Mouse (Mus musculus): ENCODE measurements around the gene Sdk2. TPM values are rescaled to one million over a fixed set of nuclear protein-coding genes. Genes with fewer than 3 reads are reported as not detected.

Gene Sdk2
- polyA plus RNA-seq, 1 experiment, result 8.6 TPM

- DNase-seq (ENCODE audit: extremely low spot score in 1 of 2, low spot score in 1 of 2), result no peak
Measured at GRCm38 (mm10) chr11:113942101-113942735, 124.6 kb downstream of the Sdk2 start.

GRCm38 (mm10) chr11:113933678-113934077 lies 133.2 kb downstream of the Sdk2 start:
- no peak for DNase-seq (ENCODE audit: extremely low spot score in 1 of 2, low spot score in 1 of 2)

- no peak for DNase-seq (ENCODE audit: extremely low spot score in 1 of 2, low spot score in 1 of 2)
Measured at GRCm38 (mm10) chr11:113932909-113933308, 133.9 kb downstream of the Sdk2 start.

GRCm38 (mm10) chr11:113931701-113932100 lies 135.1 kb downstream of the Sdk2 start:
- peak in 1 of 2 experiments; percentile 51 for DNase-seq (ENCODE audit: extremely low spot score in 1 of 2, low spot score in 1 of 2)

- no peak for DNase-seq (ENCODE audit: extremely low spot score in 1 of 2, low spot score in 1 of 2)
Measured at GRCm38 (mm10) chr11:113930112-113930511, 136.7 kb downstream of the Sdk2 start.

- DNase-seq (ENCODE audit: extremely low spot score in 1 of 2, low spot score in 1 of 2), result no peak
Measured at GRCm38 (mm10) chr11:113928831-113929230, 138.0 kb downstream of the Sdk2 start.

- peak in 1 of 2 experiments; percentile 66 for DNase-seq (ENCODE audit: extremely low spot score in 1 of 2, low spot score in 1 of 2)
Measured at GRCm38 (mm10) chr11:113928291-113928690, 138.6 kb downstream of the Sdk2 start.

- DNase-seq (ENCODE audit: extremely low spot score in 1 of 2, low spot score in 1 of 2), result peak in 1 of 2 experiments; percentile 30
Measured at GRCm38 (mm10) chr11:113927826-113928225, 139.0 kb downstream of the Sdk2 start.

GRCm38 (mm10) chr11:113927231-113927630 lies 139.6 kb downstream of the Sdk2 start:
- DNase-seq (ENCODE audit: extremely low spot score in 1 of 2, low spot score in 1 of 2), result peak; percentile 91 to 95

GRCm38 (mm10) chr11:113923137-113923536 lies 143.7 kb downstream of the Sdk2 start:
- no peak for DNase-seq (ENCODE audit: extremely low spot score in 1 of 2, low spot score in 1 of 2)

- no peak for DNase-seq (ENCODE audit: extremely low spot score in 1 of 2, low spot score in 1 of 2)
Measured at GRCm38 (mm10) chr11:113903131-113903860, 163.6 kb downstream of the Sdk2 start.

- no peak for DNase-seq (ENCODE audit: extremely low spot score in 1 of 2, low spot score in 1 of 2)
Measured at GRCm38 (mm10) chr11:113901906-113902305, 164.9 kb downstream of the Sdk2 start.

- no peak for DNase-seq (ENCODE audit: extremely low spot score in 1 of 2, low spot score in 1 of 2)
Measured at GRCm38 (mm10) chr11:113898671-113899070, 168.2 kb downstream of the Sdk2 start.

GRCm38 (mm10) chr11:113896006-113896405 lies 170.8 kb downstream of the Sdk2 start:
- DNase-seq (ENCODE audit: extremely low spot score in 1 of 2, low spot score in 1 of 2), result peak in 1 of 2 experiments; percentile 56

GRCm38 (mm10) chr11:113892924-113893323 lies 173.9 kb downstream of the Sdk2 start:
- DNase-seq (ENCODE audit: extremely low spot score in 1 of 2, low spot score in 1 of 2), result peak in 1 of 2 experiments; percentile 37

- no peak for DNase-seq (ENCODE audit: extremely low spot score in 1 of 2, low spot score in 1 of 2)
Measured at GRCm38 (mm10) chr11:113892067-113892466, 174.8 kb downstream of the Sdk2 start.

GRCm38 (mm10) chr11:113888156-113888750 lies 178.6 kb downstream of the Sdk2 start:
- no peak for DNase-seq (ENCODE audit: extremely low spot score in 1 of 2, low spot score in 1 of 2)

- no peak for DNase-seq (ENCODE audit: extremely low spot score in 1 of 2, low spot score in 1 of 2)
Measured at GRCm38 (mm10) chr11:113886299-113886698, 180.5 kb downstream of the Sdk2 start.

GRCm38 (mm10) chr11:113884962-113885361 lies 181.9 kb downstream of the Sdk2 start:
- no peak for DNase-seq (ENCODE audit: extremely low spot score in 1 of 2, low spot score in 1 of 2)

GRCm38 (mm10) chr11:113883031-113883430 lies 183.8 kb downstream of the Sdk2 start:
- peak; percentile 59 to 81 for DNase-seq (ENCODE audit: extremely low spot score in 1 of 2, low spot score in 1 of 2)

GRCm38 (mm10) chr11:113881864-113882263 lies 185.0 kb downstream of the Sdk2 start:
- DNase-seq (ENCODE audit: extremely low spot score in 1 of 2, low spot score in 1 of 2), result no peak

- DNase-seq (ENCODE audit: extremely low spot score in 1 of 2, low spot score in 1 of 2), result no peak
Measured at GRCm38 (mm10) chr11:113867066-113867465, 199.8 kb downstream of the Sdk2 start.

Measured in frontal cortex, adult 2 months (tissue).